Mouse (Mus musculus) lung, embryonic 16.5 days (tissue): ENCODE measurements around the gene Ttc25. TPM values are rescaled to one million over a fixed set of nuclear protein-coding genes. Genes with fewer than 3 reads are reported as not detected.
"Not testable (repeated sequence)": the region's sequence is repeated elsewhere in the genome, so short reads cannot be mapped to it uniquely, and the experiment has no call there.

ENCODE experiments used
- ATAC-seq: fragments of 200-750 bp; cut with Nextera tagmentation; 2 replicates; pipeline ENCODE4 v1.8.0; 2017; ENCODE audit warnings: low read depth, mild to moderate bottlenecking, moderate library complexity
- H3K27ac ChIP-seq: fragments of 300-500 bp; sonication (generic); 2 replicates; pipeline ENCODE4 v1.5.1; 2014; ENCODE audit warnings: mild to moderate bottlenecking, control low read depth, low read length
- H3K27me3 ChIP-seq: fragments of 300-500 bp; sonication (generic); 2 replicates; pipeline ENCODE4 v1.6.1; 2014; ENCODE audit warnings: low read depth, low read length, mixed read lengths; ENCODE audit not compliant: control insufficient read depth, insufficient read depth
- H3K36me3 ChIP-seq: fragments of 300-500 bp; sonication (generic); 2 replicates; pipeline ENCODE4 v1.6.1; 2014; ENCODE audit warnings: low read length; ENCODE audit not compliant: control insufficient read depth, insufficient read depth
- H3K4me1 ChIP-seq: fragments of 300-500 bp; sonication (generic); replicated peaks from 2 replicates; pipeline ENCODE4 v1.6.1; 2014; ENCODE audit warnings: low read length, mixed read lengths; ENCODE audit not compliant: control insufficient read depth, insufficient read depth
- H3K4me2 ChIP-seq: fragments of 300-500 bp; sonication (generic); 2 replicates; pipeline ENCODE4 v1.6.1; 2014; ENCODE audit warnings: low read depth, low read length, control low read depth
- H3K4me3 ChIP-seq: fragments of 300-500 bp; sonication (generic); 2 replicates; pipeline ENCODE4 v1.5.1; 2014; ENCODE audit warnings: mild to moderate bottlenecking, low read length, control low read depth
- H3K9ac ChIP-seq: fragments of 300-500 bp; sonication (generic); 2 replicates; pipeline ENCODE4 v1.6.1; 2014; ENCODE audit warnings: low read length, control low read depth
- H3K9me3 ChIP-seq: fragments of 300-500 bp; sonication (generic); 2 replicates; pipeline ENCODE4 v1.6.1; 2016; ENCODE audit warnings: low read length; ENCODE audit not compliant: control insufficient read depth
- WGBS: fragments of 180-500 bp; shearing (Covaris S2); extraction: QIAGEN DNeasy Blood & Tissue Kit; methylation state at CpG from one replicate; pipeline ENCODE4 v1.1.7; 2014; 5-methylcytosine and 5-hydroxymethylcytosine counted together
- polyA plus RNA-seq: library from polyadenylated mRNA; unstranded; fragments of >200 nt; fragmentation: Nextera tagmentation; extraction: Ambion mirVana; gene quantifications from 2 replicates; pipeline ENCODE4 v1.2.1, GENCODE M21; 2015

The Ttc25 gene
- polyA plus RNA-seq, 1 experiment from 2014 or later, result 4.0 TPM

GRCm38 (mm10) chr11:100527066-100527457 lies 18.3 kb upstream of the Ttc25 start:
- peaks cover 28% of the 10 kb centered on the region for H3K4me1 ChIP-seq
- H3K9ac ChIP-seq, result peak overlapping the region; percentile 77
- peak overlapping the region; percentile 90 for H3K4me2 ChIP-seq
- H3K27ac ChIP-seq, result peak overlapping the region; percentile 83
- WGBS, result under 1% methylated on average over 26 of the region's 26 CpGs
- peak overlapping the region; percentile 73 for H3K4me3 ChIP-seq
- H3K36me3 ChIP-seq, result peaks cover 14% of the 10 kb centered on the region
- peak; percentile 31 for ATAC-seq
- no peaks in the 10 kb centered on the region for H3K9me3 ChIP-seq
- no peaks in the 10 kb centered on the region for H3K27me3 ChIP-seq

GRCm38 (mm10) chr11:100527458-100528374 lies 17.7 kb upstream of the Ttc25 start, which contains the start of gene Acly:
TSS of gene Acly (minus strand) at chr11:100528000.
- Histone ChIP-seq H3K9me3 (no peaks in the 10 kb centered on the region), H3K36me3 (peaks cover 7% of the 10 kb centered on the region), H3K27ac (peak within 1 kb of the TSS; percentile 83), H3K9ac (peak within 1 kb of the TSS; percentile 77), H3K27me3 (no peaks in the 10 kb centered on the region), H3K4me1 (peaks cover 28% of the 10 kb centered on the region), H3K4me3 (peak within 1 kb of the TSS; percentile 73), H3K4me2 (peak within 1 kb of the TSS; percentile 93)
- ATAC-seq, result peak; percentile 99
- WGBS, result under 1% methylated on average over 54 of the region's 54 CpGs

- peak overlapping the region; percentile 93 for H3K4me2 ChIP-seq
- H3K27ac ChIP-seq, result peak overlapping the region; percentile 77
- peaks cover 28% of the 10 kb centered on the region for H3K4me1 ChIP-seq
- peak overlapping the region; percentile 76 for H3K9ac ChIP-seq
- H3K4me3 ChIP-seq, result peak overlapping the region; percentile 73
- ATAC-seq, result no peak; the same call in 1 of the 2 replicates
- WGBS, result 23% methylated on average over 19 of the region's 19 CpGs
- H3K27me3 ChIP-seq, result no peaks in the 10 kb centered on the region
- H3K36me3 ChIP-seq, result no peaks in the 10 kb centered on the region; the same call in 1 of the 2 replicates
- no peaks in the 10 kb centered on the region for H3K9me3 ChIP-seq
These were observed 16.8 kb upstream of the Ttc25 start for GRCm38 (mm10) chr11:100528375-100529165.

- H3K27ac ChIP-seq, result no peak overlapping the region
- no peaks in the 10 kb centered on the region for H3K36me3 ChIP-seq
- H3K4me1 ChIP-seq, result no peaks in the 10 kb centered on the region
- 79% methylated on average over 6 of the region's 6 CpGs for WGBS
- no peaks in the 10 kb centered on the region for H3K27me3 ChIP-seq
- ATAC-seq, result no peak
- no peak overlapping the region for H3K4me2 ChIP-seq
- H3K4me3 ChIP-seq, result no peak overlapping the region
- H3K9ac ChIP-seq, result no peak overlapping the region
- no peaks in the 10 kb centered on the region for H3K9me3 ChIP-seq
These were observed 11.5 kb upstream of the Ttc25 start for GRCm38 (mm10) chr11:100533871-100534270.

GRCm38 (mm10) chr11:100534411-100534810 lies 11.0 kb upstream of the Ttc25 start:
- H3K27me3 ChIP-seq, H3K4me1 ChIP-seq, ATAC-seq: not testable (repeated sequence)

GRCm38 (mm10) chr11:100534821-100535220 lies 10.6 kb upstream of the Ttc25 start:
- WGBS, result 83% methylated on average over 6 of the region's 6 CpGs

More at GRCm38 (mm10) chr11:100534411-100534810, 11.0 kb upstream of the Ttc25 start:
- 78% methylated on average over 2 of the region's 2 CpGs for WGBS
- H3K27ac ChIP-seq, H3K9me3 ChIP-seq, H3K4me3 ChIP-seq, H3K36me3 ChIP-seq, H3K9ac ChIP-seq, H3K4me2 ChIP-seq: not testable (repeated sequence)

GRCm38 (mm10) chr11:100535996-100536395 lies 9.4 kb upstream of the Ttc25 start:
- Histone ChIP-seq H3K4me1 (no peaks in the 10 kb centered on the region), H3K9me3 (no peaks in the 10 kb centered on the region), H3K27me3 (no peaks in the 10 kb centered on the region), H3K4me2 (no peak overlapping the region), H3K4me3 (no peak overlapping the region), H3K27ac (no peak overlapping the region), H3K36me3 (no peaks in the 10 kb centered on the region), H3K9ac (no peak overlapping the region)
- WGBS, result 81% methylated on average over 1 of the region's 1 CpGs
- ATAC-seq, result no peak

More at GRCm38 (mm10) chr11:100534821-100535220, 10.6 kb upstream of the Ttc25 start:
- not testable (repeated sequence) for H3K9me3 ChIP-seq, H3K4me3 ChIP-seq, H3K4me1 ChIP-seq, H3K27me3 ChIP-seq, ATAC-seq, H3K4me2 ChIP-seq, H3K36me3 ChIP-seq, H3K9ac ChIP-seq, H3K27ac ChIP-seq

- Histone ChIP-seq H3K9ac (no peak overlapping the region), H3K4me3 (no peak overlapping the region)
These were observed 8.9 kb upstream of the Ttc25 start for GRCm38 (mm10) chr11:100536466-100536865.

GRCm38 (mm10) chr11:100540966-100541365 lies 4.4 kb upstream of the Ttc25 start:
- no peak overlapping the region for H3K4me2 ChIP-seq
- no peak overlapping the region for H3K27ac ChIP-seq
- no peak overlapping the region for H3K4me3 ChIP-seq
- no peaks in the 10 kb centered on the region for H3K36me3 ChIP-seq
- no peaks in the 10 kb centered on the region for H3K27me3 ChIP-seq
- no peak overlapping the region for H3K9ac ChIP-seq
- H3K9me3 ChIP-seq, result no peaks in the 10 kb centered on the region
- ATAC-seq, result no peak
- WGBS, result 32% methylated on average over 6 of the region's 6 CpGs
- H3K4me1 ChIP-seq, result peaks cover 9% of the 10 kb centered on the region

More at GRCm38 (mm10) chr11:100536466-100536865, 8.9 kb upstream of the Ttc25 start:
- Histone ChIP-seq H3K4me1 (no peaks in the 10 kb centered on the region), H3K27me3 (no peaks in the 10 kb centered on the region), H3K9me3 (no peaks in the 10 kb centered on the region), H3K36me3 (no peaks in the 10 kb centered on the region), H3K27ac (no peak overlapping the region), H3K4me2 (no peak overlapping the region)
- no peak for ATAC-seq
